24 mouse cellular contexts compared by ENCODE assay signal in genomic region chr14:7971889-7972493, GRCm38 (mm10). TPM values are rescaled to one million over a fixed set of nuclear protein-coding genes. Genes with fewer than 3 reads are reported as not detected.
DNase-seq lines count a peak whose midpoint lies in the region; ATAC-seq lines count a peak whose summit lies in the region.
"Had no signal": no experiment of that assay in that cellular context is flagged by ENCODE, and none has a peak within 500 bp of the region (broad histone marks: within the 10 kb centered on the region; RNA-seq: fewer than 3 reads in every experiment).

No protein-coding gene starts in this region.

- no peak overlapping the region for H3K9ac ChIP-seq in intestine, embryonic 14.5 days (ENCODE audit: low read length)
- H3K9ac ChIP-seq in intestine, embryonic 15.5 days, result no peak overlapping the region
- no peak overlapping the region for H3K9ac ChIP-seq in lung, embryonic 15.5 days
- no peak overlapping the region for H3K9ac ChIP-seq in lung, embryonic 16.5 days (ENCODE audit: low read length)
- H3K9ac ChIP-seq: hindbrain, embryonic 15.5 days; limb, embryonic 13.5 days; neural tube, embryonic 12.5 days had no signal

- H3K27me3 ChIP-seq in intestine, embryonic 14.5 days (replicated peaks; ENCODE audit: control insufficient read depth, insufficient read depth, low read length), result no peaks in the 10 kb centered on the region
- H3K27me3 ChIP-seq in intestine, embryonic 15.5 days (replicated peaks), result no peaks in the 10 kb centered on the region
- no peaks in the 10 kb centered on the region for H3K27me3 ChIP-seq in lung, embryonic 15.5 days
- no peaks in the 10 kb centered on the region for H3K27me3 ChIP-seq in lung, embryonic 16.5 days (ENCODE audit: control insufficient read depth, insufficient read depth, low read depth, low read length)
- H3K27me3 ChIP-seq in forebrain, embryonic 10.5 days (ENCODE audit: poor library complexity, severe bottlenecking), result no peaks in the 10 kb centered on the region
- H3K27me3 ChIP-seq: hindbrain, embryonic 15.5 days; limb, embryonic 13.5 days; neural tube, embryonic 12.5 days; Patski had no signal

- H3K36me3 ChIP-seq in intestine, embryonic 14.5 days (ENCODE audit: control insufficient read depth, insufficient read depth, low read length), result no peaks in the 10 kb centered on the region
- no peaks in the 10 kb centered on the region for H3K36me3 ChIP-seq in intestine, embryonic 15.5 days
- H3K36me3 ChIP-seq in lung, embryonic 15.5 days, result no peaks in the 10 kb centered on the region
- H3K36me3 ChIP-seq in lung, embryonic 16.5 days (ENCODE audit: control insufficient read depth, insufficient read depth, low read length), result no peaks in the 10 kb centered on the region
- H3K36me3 ChIP-seq in forebrain, embryonic 10.5 days (replicated peaks), result no peaks in the 10 kb centered on the region
- H3K36me3 ChIP-seq: embryonic facial prominence, embryonic 10.5 days; hindbrain, embryonic 15.5 days; limb, embryonic 13.5 days; neural tube, embryonic 12.5 days had no signal

- DNase-seq in intestine, embryonic 14.5 days (ENCODE audit: low spot score), result no peak
- DNase-seq in lung, adult 18-20 months, result no peak
- DNase-seq in forebrain, embryonic 10.5 days (ENCODE audit: extremely low spot score, low spot score), result no peak
- DNase-seq in thymus, adult 18-20 months, result no peak
- no peak for DNase-seq in left cerebral cortex, adult 11 months (ENCODE audit: low spot score)
- DNase-seq: cerebellum, adult 11 months; cerebellum, postnatal 36 days; heart, postnatal 14 days; kidney, adult 18-20 months; kidney, postnatal 14 days; right cerebral cortex, postnatal 25 days; thymus, postnatal 4 days had no signal

- WGBS in intestine, embryonic 14.5 days, result 50% methylated on average over 10 of the region's 10 CpGs
- 45% methylated on average over 10 of the region's 10 CpGs for WGBS in intestine, embryonic 15.5 days
- WGBS in lung, embryonic 15.5 days, result 37% methylated on average over 10 of the region's 10 CpGs
- WGBS in lung, embryonic 16.5 days, result 40% methylated on average over 10 of the region's 10 CpGs
- 73% methylated on average over 10 of the region's 10 CpGs for WGBS in forebrain, embryonic 10.5 days

- no peaks in the 10 kb centered on the region for H3K9me3 ChIP-seq in intestine, embryonic 14.5 days (ENCODE audit: control insufficient read depth, low read length)
- no peaks in the 10 kb centered on the region for H3K9me3 ChIP-seq in intestine, embryonic 15.5 days
- no peaks in the 10 kb centered on the region for H3K9me3 ChIP-seq in lung, embryonic 15.5 days
- H3K9me3 ChIP-seq in lung, embryonic 16.5 days (ENCODE audit: control insufficient read depth, low read length), result no peaks in the 10 kb centered on the region
- no peaks in the 10 kb centered on the region for H3K9me3 ChIP-seq in forebrain, embryonic 10.5 days
- H3K9me3 ChIP-seq: embryonic facial prominence, embryonic 10.5 days; hindbrain, embryonic 15.5 days; limb, embryonic 13.5 days; neural tube, embryonic 12.5 days had no signal

- no peak overlapping the region for H3K4me2 ChIP-seq in intestine, embryonic 14.5 days (ENCODE audit: low read length)
- no peak overlapping the region for H3K4me2 ChIP-seq in intestine, embryonic 15.5 days (replicated peaks)
- H3K4me2 ChIP-seq in lung, embryonic 15.5 days, result no peak overlapping the region
- H3K4me2 ChIP-seq in lung, embryonic 16.5 days (ENCODE audit: low read depth, low read length), result no peak overlapping the region
- H3K4me2 ChIP-seq: heart, embryonic 11.5 days; hindbrain, embryonic 15.5 days; limb, embryonic 13.5 days; midbrain, embryonic 11.5 days; neural tube, embryonic 12.5 days had no signal

- no peak overlapping the region for H3K4me3 ChIP-seq in intestine, embryonic 14.5 days (ENCODE audit: low read depth, low read length)
- H3K4me3 ChIP-seq in intestine, embryonic 15.5 days (replicated peaks), result no peak overlapping the region
- H3K4me3 ChIP-seq in lung, embryonic 15.5 days, result no peak overlapping the region
- no peak overlapping the region for H3K4me3 ChIP-seq in lung, embryonic 16.5 days (ENCODE audit: low read length)
- H3K4me3 ChIP-seq in forebrain, embryonic 10.5 days, result no peak overlapping the region
- H3K4me3 ChIP-seq: embryonic facial prominence, embryonic 10.5 days; hindbrain, embryonic 15.5 days; limb, embryonic 13.5 days; neural tube, embryonic 12.5 days had no signal

- H3K27ac ChIP-seq in intestine, embryonic 14.5 days (ENCODE audit: low read depth), result 0 out of 2 replicates have a peak overlapping the region, but pooled peaks have one; percentile 35
- no peak overlapping the region for H3K27ac ChIP-seq in intestine, embryonic 15.5 days
- no peak overlapping the region for H3K27ac ChIP-seq in lung, embryonic 15.5 days
- H3K27ac ChIP-seq in lung, embryonic 16.5 days (ENCODE audit: low read length), result no peak overlapping the region
- no peak overlapping the region for H3K27ac ChIP-seq in forebrain, embryonic 10.5 days
- H3K27ac ChIP-seq: embryonic facial prominence, embryonic 10.5 days; hindbrain, embryonic 15.5 days; limb, embryonic 13.5 days; neural tube, embryonic 12.5 days had no signal

- no peaks in the 10 kb centered on the region for H3K4me1 ChIP-seq in intestine, embryonic 14.5 days (replicated peaks; ENCODE audit: control insufficient read depth, insufficient read depth, low read length)
- H3K4me1 ChIP-seq in intestine, embryonic 15.5 days (replicated peaks), result 0 out of 2 replicates have a peak, but pooled peaks cover 3% of the 10 kb centered on the region
- H3K4me1 ChIP-seq in lung, embryonic 15.5 days, result no peaks in the 10 kb centered on the region
- H3K4me1 ChIP-seq in lung, embryonic 16.5 days (replicated peaks; ENCODE audit: control insufficient read depth, insufficient read depth, low read length), result peaks cover 4% of the 10 kb centered on the region; the same call in 1 of the 2 replicates
- H3K4me1 ChIP-seq in forebrain, embryonic 10.5 days, result no peaks in the 10 kb centered on the region
- H3K4me1 ChIP-seq: embryonic facial prominence, embryonic 10.5 days; hindbrain, embryonic 15.5 days; limb, embryonic 13.5 days; neural tube, embryonic 12.5 days had no signal

- no peak for ATAC-seq in intestine, embryonic 14.5 days (replicated peaks; ENCODE audit: low FRiP score, low TSS enrichment, low read depth)
- no peak for ATAC-seq in intestine, embryonic 15.5 days
- ATAC-seq in lung, embryonic 15.5 days (ENCODE audit: borderline replicate concordance, extremely low read depth, low FRiP score, low TSS enrichment), result peak; percentile 80; the same call in 1 of the 2 replicates
- ATAC-seq in lung, embryonic 16.5 days (ENCODE audit: low read depth), result peak; percentile 83; the same call in 1 of the 2 replicates
- ATAC-seq: forebrain, embryonic 14.5 days; Patski had no signal

RNA-seq across cellular contexts. Expression of gene Gm45521, which starts 14.9 kb away (rescaled TPM):
- 0.38 TPM in 1 of 2 replicates, not detected in the other for polyA plus RNA-seq in intestine, embryonic 14.5 days (2014; fragmentation: Nextera tagmentation; extraction: Ambion mirVana)
- polyA plus RNA-seq in intestine, embryonic 15.5 days (2015; fragmentation: Nextera tagmentation; extraction: Ambion mirVana), result not detected in 2 replicates
- polyA plus RNA-seq in lung, embryonic 15.5 days (2015; fragmentation: Nextera tagmentation; extraction: Ambion mirVana), result not detected in 2 replicates
- polyA plus RNA-seq in lung, embryonic 16.5 days (2015; fragmentation: Nextera tagmentation; extraction: Ambion mirVana), result not detected in 2 replicates
- polyA plus RNA-seq in forebrain, embryonic 10.5 days (2016; fragmentation: Nextera tagmentation; extraction: Ambion mirVana), result 0.22 and 0.32 TPM in 2 replicates
- polyA plus RNA-seq: embryonic facial prominence, embryonic 10.5 days; hindbrain, embryonic 15.5 days; limb, embryonic 13.5 days; liver, embryonic 16.5 days; neural tube, embryonic 12.5 days; Patski had no signal

RNA-seq across cellular contexts. Expression of gene Dnase1l3, which starts 22.4 kb away (rescaled TPM):
- 1.1 TPM in 2 replicates for polyA plus RNA-seq in intestine, embryonic 14.5 days (2014; fragmentation: Nextera tagmentation; extraction: Ambion mirVana)
- polyA plus RNA-seq in intestine, embryonic 15.5 days (2015; fragmentation: Nextera tagmentation; extraction: Ambion mirVana), result 1.1 and 1.2 TPM in 2 replicates
- 0.10 and 0.31 TPM in 2 replicates for polyA plus RNA-seq in lung, embryonic 15.5 days (2015; fragmentation: Nextera tagmentation; extraction: Ambion mirVana)
- 0.18 and 0.28 TPM in 2 replicates for polyA plus RNA-seq in lung, embryonic 16.5 days (2015; fragmentation: Nextera tagmentation; extraction: Ambion mirVana)
- polyA plus RNA-seq in forebrain, embryonic 10.5 days (2016; fragmentation: Nextera tagmentation; extraction: Ambion mirVana), result not detected in 2 replicates

RNA-seq across cellular contexts. Expression of gene Abhd6, which starts 30.7 kb away (rescaled TPM):
- 15.5 and 19.5 TPM in 2 replicates for polyA plus RNA-seq in intestine, embryonic 14.5 days (2014; fragmentation: Nextera tagmentation; extraction: Ambion mirVana)
- polyA plus RNA-seq in intestine, embryonic 15.5 days (2015; fragmentation: Nextera tagmentation; extraction: Ambion mirVana), result 13.5 and 14.0 TPM in 2 replicates
- 13.0 and 15.7 TPM in 2 replicates for polyA plus RNA-seq in lung, embryonic 15.5 days (2015; fragmentation: Nextera tagmentation; extraction: Ambion mirVana)
- 12.5 and 14.5 TPM in 2 replicates for polyA plus RNA-seq in lung, embryonic 16.5 days (2015; fragmentation: Nextera tagmentation; extraction: Ambion mirVana)
- 18.6 and 20.2 TPM in 2 replicates for polyA plus RNA-seq in forebrain, embryonic 10.5 days (2016; fragmentation: Nextera tagmentation; extraction: Ambion mirVana)

Comparison
In these comparisons a context has a peak if more than half of its experiments do, and no peak if none do; other contexts are left out.
1. ATAC-seq: peak in lung, embryonic 15.5 days (single experiment) and lung, embryonic 16.5 days (single experiment); none in intestine, embryonic 14.5 days (single experiment) and intestine, embryonic 15.5 days (single experiment).